Mouse (Mus musculus) R1 (cell line): ENCODE measurements at regions not wholly inside any gene's neighbourhood (a gene's known extent, or its start where the extent isn't known, plus 50 kb on each side); places are given as distances from the start of the nearest gene placed in this dataset.

Experiments
- DNase-seq: peaks from one replicate; pipeline ENCODE4 v3.0.0-alpha.2; 2018; ENCODE audit warnings: low read depth, low spot score

DNA sequence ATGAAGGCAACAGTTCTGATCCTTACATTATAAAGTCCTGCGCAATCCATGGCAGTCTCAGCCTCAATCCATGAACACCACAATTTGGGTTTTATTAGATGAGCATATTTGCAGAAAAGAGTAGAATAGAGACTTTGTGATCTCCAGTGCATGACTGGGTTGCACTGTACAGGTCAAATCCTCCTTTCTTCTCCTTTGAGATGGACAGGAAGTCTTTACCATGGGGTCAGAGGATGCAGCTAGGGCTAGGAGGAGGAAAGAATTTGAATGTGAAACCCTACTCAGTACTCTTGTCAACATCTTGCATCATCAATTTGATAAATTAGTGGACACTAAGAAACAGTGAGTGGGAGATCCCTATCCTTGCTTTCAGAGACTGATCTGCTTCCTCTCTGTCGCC is 965.3 kb upstream of the Robo1 start:
- no peak for DNase-seq

DNA sequence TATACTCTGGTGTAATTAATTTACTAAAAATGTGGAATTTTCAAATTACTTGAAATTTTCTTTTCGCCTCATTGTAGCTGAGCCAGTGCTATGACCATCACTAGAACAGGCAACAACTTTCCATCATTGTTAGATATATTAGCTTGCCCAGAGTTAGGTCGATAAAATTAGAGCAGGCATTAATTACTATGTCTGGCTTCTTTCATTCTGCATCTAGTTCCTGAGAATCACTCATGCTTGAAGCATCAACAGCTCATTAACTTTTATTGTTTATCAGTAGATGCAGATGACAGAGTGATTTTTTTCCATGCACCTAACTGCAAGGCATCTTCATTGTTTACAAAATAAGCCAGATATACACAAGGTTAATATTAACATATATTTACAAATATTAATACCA is 963.5 kb upstream of the Robo1 start:
- no peak for DNase-seq

DNA sequence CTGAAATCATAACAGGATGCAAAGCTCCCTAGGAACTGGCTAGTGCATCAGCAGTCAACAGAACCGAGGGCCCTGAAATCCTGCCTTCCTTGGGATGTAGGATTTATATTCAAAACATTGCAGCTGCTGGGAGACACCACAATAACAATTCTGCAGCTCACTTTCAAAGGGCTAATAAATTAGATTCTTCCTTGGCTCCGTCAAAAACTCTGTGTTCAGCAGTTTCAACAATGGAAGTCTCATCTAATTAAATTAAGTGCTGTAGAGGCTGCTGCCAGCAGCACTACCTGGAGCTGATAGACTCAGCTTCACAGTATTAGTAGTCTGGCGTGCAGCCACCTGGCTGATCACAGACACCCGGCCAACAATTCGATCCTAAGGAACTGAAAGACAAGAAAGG is 916.2 kb upstream of the Robo1 start:
- no peak for DNase-seq

DNA sequence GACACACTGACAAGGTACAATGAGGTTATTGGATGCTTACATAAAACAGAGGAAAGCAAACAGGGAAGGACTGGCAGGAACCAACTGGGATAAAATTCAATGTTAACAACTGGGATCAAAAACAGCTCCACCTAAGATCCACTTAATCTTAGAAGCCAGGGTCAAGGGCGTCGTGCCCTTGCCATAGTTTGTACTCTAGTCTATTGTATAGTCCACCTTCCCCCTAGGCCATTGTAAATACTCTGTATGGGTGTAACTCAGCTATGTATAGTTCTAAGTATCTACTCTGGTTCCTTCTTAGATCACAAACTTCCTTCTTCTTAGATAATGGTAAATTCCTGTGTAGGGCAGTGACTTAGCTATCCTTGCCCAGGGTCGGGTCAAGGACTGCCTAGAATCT is 873.3 kb upstream of the Robo1 start:
- peak; percentile 67 for DNase-seq
